Comparison of ENCODE assay signal across 8 mouse cellular contexts in the genomic region with DNA sequence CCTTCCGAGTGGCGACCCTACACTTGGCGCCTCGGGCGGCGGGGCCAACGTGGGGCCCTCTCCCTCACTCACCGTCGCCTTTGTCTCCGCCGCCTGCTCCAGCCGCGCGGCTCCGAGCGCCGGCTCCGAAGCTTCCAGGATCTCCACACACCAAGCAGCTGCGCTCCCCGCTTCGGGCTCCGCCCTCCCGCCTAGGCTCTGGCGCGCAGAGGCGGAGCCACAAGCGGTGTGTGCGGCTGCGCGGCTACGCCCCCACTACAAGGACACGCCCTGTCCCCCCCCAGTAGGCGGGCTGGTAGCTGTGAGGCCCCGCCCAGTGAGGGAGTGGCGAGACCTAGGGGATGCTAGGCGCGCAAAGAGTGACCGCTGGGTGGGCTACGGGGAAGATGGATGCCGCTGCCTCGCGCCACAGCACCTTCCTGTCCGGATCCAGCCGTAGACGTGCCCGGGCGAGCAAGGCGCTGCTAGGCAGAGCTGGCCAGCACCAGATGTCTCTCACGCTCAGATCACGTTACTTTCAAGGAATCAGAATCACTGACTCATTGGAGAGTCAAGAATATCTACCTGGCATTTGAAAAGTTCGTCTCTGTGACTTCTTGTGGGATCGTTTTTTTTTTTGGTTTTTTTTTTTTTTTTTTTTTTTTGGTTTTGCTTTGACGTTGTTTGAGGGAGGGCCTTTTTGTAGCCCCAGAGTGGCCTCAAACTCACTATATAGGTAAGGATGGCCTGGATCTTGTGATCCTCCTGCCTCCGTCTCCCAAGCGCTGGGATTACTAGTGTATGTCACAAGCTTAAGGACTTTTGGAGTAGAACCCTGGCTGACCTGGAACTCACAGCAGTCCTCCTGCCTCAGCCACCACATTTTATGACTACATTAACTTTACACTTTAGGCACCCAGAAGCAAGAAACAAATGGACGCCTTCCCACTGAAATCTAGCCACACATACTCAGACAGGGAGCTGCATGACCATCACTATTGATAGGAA. TPM values are rescaled to one million over a fixed set of nuclear protein-coding genes. Genes with fewer than 3 reads are reported as not detected.
A peak's percentile ranks its signal among the peaks of the same experiment; 100 is the strongest.
DNase-seq lines count a peak whose midpoint lies in the region; ATAC-seq lines count a peak whose summit lies in the region.

A gene (minus strand): TSS at position 188 of the 987 bp plus-strand sequence.

- 4% methylated on average over 53 of the region's 56 CpGs for WGBS in heart, embryonic 14.5 days
- WGBS in liver, embryonic 13.5 days (ENCODE audit: insufficient replicate concordance) = 4% methylated on average over 56 of the region's 56 CpGs
- WGBS in stomach, embryonic 16.5 days = 4% methylated on average over 56 of the region's 56 CpGs

- peaks cover 0 to 8% of the 10 kb centered on the region in 2 experiments; a peak in 2 of 4 replicates for H3K4me1 ChIP-seq in heart, embryonic 14.5 days (ENCODE audit: control insufficient read depth in 2 of 2, insufficient read depth in 2 of 2, low read length in 2 of 2)
- H3K4me1 ChIP-seq in liver, embryonic 13.5 days (replicated peaks) = peaks cover 11% of the 10 kb centered on the region
- H3K4me1 ChIP-seq in stomach, embryonic 16.5 days (ENCODE audit: control insufficient read depth, insufficient read depth, low read length) = peaks cover 14% of the 10 kb centered on the region

- peak within 1 kb of the TSS; percentile 97 for H3K9ac ChIP-seq in heart, embryonic 14.5 days (ENCODE audit: low read length)
- H3K9ac ChIP-seq in liver, embryonic 13.5 days = peak within 1 kb of the TSS; percentile 89
- H3K9ac ChIP-seq in stomach, embryonic 16.5 days (ENCODE audit: low read length) = peak within 1 kb of the TSS; percentile 91

- peak within 1 kb of the TSS; percentile 68 to 99 for H3K4me3 ChIP-seq in heart, embryonic 14.5 days (ENCODE audit: control insufficient read depth in 1 of 2, insufficient read depth in 1 of 2, low read depth in 1 of 2, low read length in 2 of 2)
- peak within 1 kb of the TSS; percentile 87 for H3K4me3 ChIP-seq in liver, embryonic 13.5 days (replicated peaks)
- peak within 1 kb of the TSS; percentile 83 for H3K4me3 ChIP-seq in stomach, embryonic 16.5 days (replicated peaks; ENCODE audit: low read length)

- no peaks in the 10 kb centered on the region for H3K9me3 ChIP-seq in heart, embryonic 14.5 days (ENCODE audit: control insufficient read depth, low read length)
- H3K9me3 ChIP-seq in liver, embryonic 13.5 days (replicated peaks) = no peaks in the 10 kb centered on the region
- no peaks in the 10 kb centered on the region for H3K9me3 ChIP-seq in stomach, embryonic 16.5 days (replicated peaks; ENCODE audit: control insufficient read depth, low read length)

- DNase-seq in c-Kit-negative CD71-positive TER-119-positive erythroid progenitor cells, embryonic 14.5 days (ENCODE audit: low read depth, low spot score) = peak; percentile 92
- peak; percentile 84 for DNase-seq in fibroblast of lung, adult 2 months (ENCODE audit: low read depth)
- peak; percentile 98 for DNase-seq in kidney, postnatal 14 days
- DNase-seq in liver, embryonic 13.5 days = peak; percentile 93
- peak; percentile 99 for DNase-seq in neural tube, embryonic 10.5 days (ENCODE audit: extremely low spot score, low spot score)

- ATAC-seq in CD4-positive, CD25-positive, alpha-beta regulatory T cell, adult 4 months = peak; percentile 90
- peak; percentile 97 for ATAC-seq in heart, embryonic 14.5 days (ENCODE audit: insufficient number of reproducible peaks, insufficient read depth, low FRiP score, low read depth)
- ATAC-seq in liver, embryonic 13.5 days (ENCODE audit: low read depth) = peak; percentile 99
- ATAC-seq in stomach, embryonic 16.5 days (ENCODE audit: insufficient read depth, low FRiP score) = peak; percentile 99

- H3K27ac ChIP-seq in heart, embryonic 14.5 days (replicated peaks in 1 of 2; ENCODE audit: control insufficient read depth in 1 of 2, insufficient read depth in 1 of 2, low read depth in 2 of 2, low read length in 2 of 2) = peak within 1 kb of the TSS; percentile 98
- peak within 1 kb of the TSS; percentile 87 for H3K27ac ChIP-seq in liver, embryonic 13.5 days
- peak within 1 kb of the TSS; percentile 97 for H3K27ac ChIP-seq in stomach, embryonic 16.5 days (ENCODE audit: low read length)

- peak within 1 kb of the TSS; percentile 80 for H3K4me2 ChIP-seq in heart, embryonic 14.5 days (ENCODE audit: low read length)
- H3K4me2 ChIP-seq in liver, embryonic 13.5 days = peak within 1 kb of the TSS; percentile 99
- H3K4me2 ChIP-seq in stomach, embryonic 16.5 days (ENCODE audit: low read depth, low read length) = peak within 1 kb of the TSS; percentile 67

- 0 out of 2 replicates have a peak, but pooled peaks cover 3% of the 10 kb centered on the region for H3K36me3 ChIP-seq in heart, embryonic 14.5 days (ENCODE audit: control insufficient read depth, insufficient read depth, low read length)
- no peaks in the 10 kb centered on the region for H3K36me3 ChIP-seq in liver, embryonic 13.5 days
- H3K36me3 ChIP-seq in stomach, embryonic 16.5 days (ENCODE audit: control insufficient read depth, insufficient read depth, low read length) = no peaks in the 10 kb centered on the region

- no peaks in the 10 kb centered on the region for H3K27me3 ChIP-seq in heart, embryonic 14.5 days (ENCODE audit: control insufficient read depth, insufficient read depth, low read length)
- no peaks in the 10 kb centered on the region for H3K27me3 ChIP-seq in liver, embryonic 13.5 days
- H3K27me3 ChIP-seq in stomach, embryonic 16.5 days (ENCODE audit: control insufficient read depth, insufficient read depth, low read length) = no peaks in the 10 kb centered on the region

RNA-seq across cellular contexts. Expression of the gene that starts here (rescaled TPM):
- 100 to 1,000 TPM; 369 to 477 TPM for polyA plus RNA-seq in CD4-positive, CD25-positive, alpha-beta regulatory T cell, adult 4 months (2017; shearing (Covaris generic))
- 64.6 and 65.1 TPM in 2 replicates for polyA plus RNA-seq in heart, embryonic 14.5 days (2014; fragmentation: Nextera tagmentation; extraction: Ambion mirVana)
- 19.2 and 22.3 TPM in 2 replicates for polyA plus RNA-seq in liver, embryonic 13.5 days (2015; fragmentation: Nextera tagmentation; extraction: Ambion mirVana)
- 62.7 and 67.5 TPM in 2 replicates for polyA plus RNA-seq in stomach, embryonic 16.5 days (2015; fragmentation: Nextera tagmentation; extraction: Ambion mirVana)

Comparison
In these comparisons a context has a peak if more than half of its experiments do, and no peak if none do; other contexts are left out.
1. Peak in every context shown above with its lines: DNase-seq, ATAC-seq, H3K4me3 ChIP-seq and H3K27ac ChIP-seq.